Mouse (Mus musculus) heart, embryonic 16.5 days (tissue): Measurements from ENCODE around the gene Cryz. TPM values are rescaled to one million over a fixed set of nuclear protein-coding genes. Genes with fewer than 3 reads are reported as not detected.
"Not testable (repeated sequence)": the region's sequence is repeated elsewhere in the genome, so short reads cannot be mapped to it uniquely, and the experiment has no call there.

Experiments
- ATAC-seq: fragments of 200-750 bp; cut with Nextera tagmentation; replicated peaks from 2 replicates; pipeline ENCODE4 v1.8.0; 2017; ENCODE audit warnings: moderate number of reproducible peaks; ENCODE audit not compliant: insufficient read depth, low FRiP score; ENCODE audit errors: extremely low read depth
- H3K27ac ChIP-seq: fragments of 300-500 bp; sonication (generic); 2 replicates; pipeline ENCODE4 v1.5.1; 2014; ENCODE audit warnings: mild to moderate bottlenecking, low read length, control low read depth, moderate library complexity
- H3K27me3 ChIP-seq: fragments of 300-500 bp; sonication (generic); 2 replicates; pipeline ENCODE4 v1.6.1; 2014; ENCODE audit warnings: low read length, mixed read lengths; ENCODE audit not compliant: control insufficient read depth, insufficient read depth
- H3K36me3 ChIP-seq: fragments of 300-500 bp; sonication (generic); 2 replicates; pipeline ENCODE4 v1.6.1; 2014; ENCODE audit not compliant: control insufficient read depth, insufficient read depth
- H3K4me1 ChIP-seq: fragments of 300-500 bp; sonication (generic); 2 replicates; pipeline ENCODE4 v1.6.1; 2014; ENCODE audit warnings: low read length, mixed read lengths; ENCODE audit not compliant: control insufficient read depth, insufficient read depth
- H3K4me2 ChIP-seq: fragments of 300-500 bp; sonication (generic); 2 replicates; pipeline ENCODE4 v1.6.1; 2014; ENCODE audit warnings: low read depth, mild to moderate bottlenecking, control low read depth, low read length
- H3K4me3 ChIP-seq: fragments of 300-500 bp; sonication (generic); 2 replicates; pipeline ENCODE4 v1.5.1; 2014; ENCODE audit warnings: mild to moderate bottlenecking, control low read depth, low read length
- H3K9ac ChIP-seq: fragments of 300-500 bp; sonication (generic); 2 replicates; pipeline ENCODE4 v1.6.1; 2014; ENCODE audit warnings: low read length, control low read depth
- H3K9me3 ChIP-seq: fragments of 300-500 bp; sonication (generic); replicated peaks from 2 replicates; pipeline ENCODE4 v1.6.1; 2016; ENCODE audit warnings: low read length; ENCODE audit not compliant: control insufficient read depth
- WGBS: fragments of 180-500 bp; shearing (Covaris S2); extraction: QIAGEN DNeasy Blood & Tissue Kit; methylation state at CpG from one replicate; pipeline ENCODE4 v1.1.7; 2014; 5-methylcytosine and 5-hydroxymethylcytosine counted together
- polyA plus RNA-seq: library from polyadenylated mRNA; unstranded; fragments of >200 nt; fragmentation: Nextera tagmentation; extraction: Ambion mirVana; gene quantifications from 2 replicates; pipeline ENCODE4 v1.2.1, GENCODE M21; 2015

Cryz gene
- polyA plus RNA-seq, 1 experiment from 2014 or later = 10.2 TPM

- no peak overlapping the region for H3K9ac ChIP-seq
- H3K36me3 ChIP-seq = no peaks in the 10 kb centered on the region
- H3K4me2 ChIP-seq = no peak overlapping the region
- H3K9me3 ChIP-seq = no peaks in the 10 kb centered on the region
- no peaks in the 10 kb centered on the region for H3K4me1 ChIP-seq
- no peak for ATAC-seq
- no peak overlapping the region for H3K4me3 ChIP-seq
- H3K27me3 ChIP-seq = no peaks in the 10 kb centered on the region
- no peak overlapping the region for H3K27ac ChIP-seq
These were observed 31.8 kb downstream of the Cryz start for GRCm38 (mm10) chr3:154628284-154628683.

- H3K4me3 ChIP-seq, H3K9me3 ChIP-seq, ATAC-seq, H3K36me3 ChIP-seq, H3K9ac ChIP-seq, H3K27ac ChIP-seq, H3K4me2 ChIP-seq, H3K4me1 ChIP-seq, H3K27me3 ChIP-seq: not testable (repeated sequence)
- WGBS = 84% methylated on average over 2 of the region's 2 CpGs
These were observed 34.8 kb downstream of the Cryz start for GRCm38 (mm10) chr3:154631281-154631680.

- H3K9ac ChIP-seq = no peak overlapping the region
- ATAC-seq = no peak
- WGBS = 92% methylated on average over 5 of the region's 5 CpGs
These were observed 36.6 kb downstream of the Cryz start for GRCm38 (mm10) chr3:154633091-154633490.

GRCm38 (mm10) chr3:154646638-154647442 lies 50.3 kb downstream of the Cryz start:
- Histone ChIP-seq H3K9ac (no peak overlapping the region; the same call in 1 of the 2 replicates), H3K27ac (no peak overlapping the region), H3K27me3 (peaks cover 5% of the 10 kb centered on the region), H3K36me3 (no peaks in the 10 kb centered on the region), H3K4me2 (peak overlapping the region; percentile 52), H3K4me3 (peak overlapping the region; percentile 18), H3K4me1 (no peaks in the 10 kb centered on the region), H3K9me3 (no peaks in the 10 kb centered on the region)
- WGBS = 47% methylated on average over 29 of the region's 29 CpGs
- ATAC-seq = no peak

More at GRCm38 (mm10) chr3:154633091-154633490, 36.6 kb downstream of the Cryz start:
- Histone ChIP-seq H3K4me3 (no peak overlapping the region), H3K4me1 (no peaks in the 10 kb centered on the region), H3K36me3 (no peaks in the 10 kb centered on the region), H3K27ac (no peak overlapping the region), H3K4me2 (no peak overlapping the region), H3K9me3 (no peaks in the 10 kb centered on the region), H3K27me3 (no peaks in the 10 kb centered on the region)

GRCm38 (mm10) chr3:154647443-154647780 lies 50.9 kb downstream of the Cryz start:
- peak overlapping the region; percentile 52 for H3K4me2 ChIP-seq
- peak overlapping the region; percentile 13; the same call in 1 of the 2 replicates for H3K9ac ChIP-seq
- WGBS = 41% methylated on average over 7 of the region's 7 CpGs
- H3K9me3 ChIP-seq = no peaks in the 10 kb centered on the region
- ATAC-seq = no peak
- H3K4me3 ChIP-seq = peak overlapping the region; percentile 18
- H3K4me1 ChIP-seq = no peaks in the 10 kb centered on the region
- no peak overlapping the region for H3K27ac ChIP-seq
- no peaks in the 10 kb centered on the region for H3K36me3 ChIP-seq
- peaks cover 7% of the 10 kb centered on the region for H3K27me3 ChIP-seq

GRCm38 (mm10) chr3:154649411-154650285 lies 53.1 kb downstream of the Cryz start:
- Histone ChIP-seq H3K9me3 (no peaks in the 10 kb centered on the region), H3K9ac (no peak overlapping the region), H3K36me3 (no peaks in the 10 kb centered on the region), H3K27ac (no peak overlapping the region), H3K4me1 (no peaks in the 10 kb centered on the region; the same call in 1 of the 2 replicates), H3K4me3 (no peak overlapping the region), H3K4me2 (no peak overlapping the region), H3K27me3 (peaks cover 10% of the 10 kb centered on the region)
- no peak for ATAC-seq
- WGBS = 72% methylated on average over 20 of the region's 20 CpGs

GRCm38 (mm10) chr3:154651192-154651821 lies 54.8 kb downstream of the Cryz start:
- H3K27ac ChIP-seq = no peak overlapping the region
- no peak for ATAC-seq
- no peaks in the 10 kb centered on the region for H3K9me3 ChIP-seq
- H3K4me1 ChIP-seq = no peaks in the 10 kb centered on the region; the same call in 1 of the 2 replicates
- no peak overlapping the region for H3K4me2 ChIP-seq
- H3K9ac ChIP-seq = no peak overlapping the region
- no peaks in the 10 kb centered on the region for H3K36me3 ChIP-seq
- peaks cover 10% of the 10 kb centered on the region for H3K27me3 ChIP-seq
- 75% methylated on average over 10 of the region's 10 CpGs for WGBS
- H3K4me3 ChIP-seq = no peak overlapping the region

- no peaks in the 10 kb centered on the region for H3K36me3 ChIP-seq
- no peak for ATAC-seq
- no peak overlapping the region for H3K4me3 ChIP-seq
- H3K27me3 ChIP-seq = peaks cover 10% of the 10 kb centered on the region
- H3K9me3 ChIP-seq = no peaks in the 10 kb centered on the region
- no peaks in the 10 kb centered on the region; the same call in 1 of the 2 replicates for H3K4me1 ChIP-seq
- H3K9ac ChIP-seq = no peak overlapping the region
- H3K27ac ChIP-seq = no peak overlapping the region
- 41% methylated on average over 24 of the region's 24 CpGs for WGBS
- H3K4me2 ChIP-seq = no peak overlapping the region
These were observed 56.3 kb downstream of the Cryz start for GRCm38 (mm10) chr3:154652581-154653420.
